14 mouse cellular contexts compared by ENCODE assay signal in genomic region chr3:59257740-59258664, GRCm38 (mm10). TPM values are rescaled to one million over a fixed set of nuclear protein-coding genes. Genes with fewer than 3 reads are reported as not detected.
A peak's percentile ranks its signal among the peaks of the same experiment; 100 is the strongest.
DNase-seq lines count a peak whose midpoint lies in the region; ATAC-seq lines count a peak whose summit lies in the region.
"Had no signal": no experiment of that assay in that cellular context is flagged by ENCODE, and none has a peak within 500 bp of the region (broad histone marks: within the 10 kb centered on the region; RNA-seq: fewer than 3 reads in every experiment).

No protein-coding gene starts in this region.

- no peak overlapping the region for H3K4me3 ChIP-seq in forebrain, embryonic 13.5 days
- H3K4me3 ChIP-seq: liver, embryonic 15.5 days; midbrain, embryonic 13.5 days had no signal

- WGBS in forebrain, embryonic 13.5 days, result 90% methylated on average over 20 of the region's 20 CpGs

- no peaks in the 10 kb centered on the region for H3K27me3 ChIP-seq in forebrain, embryonic 13.5 days
- H3K27me3 ChIP-seq: liver, embryonic 15.5 days; midbrain, embryonic 13.5 days had no signal

- no peak overlapping the region for H3K27ac ChIP-seq in forebrain, embryonic 13.5 days
- H3K27ac ChIP-seq: liver, embryonic 15.5 days; midbrain, embryonic 13.5 days had no signal

- H3K9me3 ChIP-seq in forebrain, embryonic 13.5 days (replicated peaks), result no peaks in the 10 kb centered on the region
- H3K9me3 ChIP-seq: liver, embryonic 15.5 days; midbrain, embryonic 13.5 days had no signal

- no peak for DNase-seq in cerebellum, adult 8-10 months
- DNase-seq in right cerebral cortex, postnatal 10 days (ENCODE audit: low spot score in 2 of 2), result peak; percentile 29 to 36
- no peak for DNase-seq in right cerebral cortex, adult 2 months (ENCODE audit: low spot score in 2 of 2)
- DNase-seq in spleen, adult 12 weeks (ENCODE audit: low spot score), result peak; percentile 8
- DNase-seq in c-Kit-positive CD71-positive TER-119-positive erythroid progenitor cells, embryonic 14.5 days (ENCODE audit: low spot score), result no peak
- DNase-seq: cerebellum, adult 2 months had no signal

- no peak overlapping the region for H3K9ac ChIP-seq in forebrain, embryonic 13.5 days
- H3K9ac ChIP-seq: liver, embryonic 15.5 days; midbrain, embryonic 13.5 days had no signal

- no peaks in the 10 kb centered on the region for H3K36me3 ChIP-seq in forebrain, embryonic 13.5 days (ENCODE audit: poor library complexity, severe bottlenecking)
- H3K36me3 ChIP-seq: liver, embryonic 15.5 days had no signal

- H3K4me2 ChIP-seq in forebrain, embryonic 13.5 days, result no peak overlapping the region
- H3K4me2 ChIP-seq: liver, embryonic 15.5 days; midbrain, embryonic 13.5 days had no signal

- peak; percentile 45; the same call in 1 of the 2 replicates for ATAC-seq in cerebellum, adult (ENCODE audit: insufficient number of reproducible peaks, low FRiP score, low TSS enrichment)
- ATAC-seq in inflammation-experienced regulatory T-cells, adult 6 months, result no peak
- ATAC-seq in forebrain, embryonic 13.5 days, result no peak
- ATAC-seq: forebrain, embryonic 16.5 days; intestine, postnatal 0 days; midbrain, embryonic 13.5 days had no signal

- peaks cover 10% of the 10 kb centered on the region; the same call in 1 of the 2 replicates for H3K4me1 ChIP-seq in forebrain, embryonic 13.5 days
- H3K4me1 ChIP-seq: liver, embryonic 15.5 days had no signal

RNA-seq across cellular contexts. Expression of gene P2ry12, which starts 4.7 kb away (rescaled TPM):
- under 1 TPM in 2 of 3 experiments, not detected in 1; 0.31 to 0.44 TPM for polyA plus RNA-seq in inflammation-experienced regulatory T-cells, adult 6 months (2017; shearing (Covaris generic))
- 4.5 and 4.9 TPM in 2 replicates for polyA plus RNA-seq in forebrain, embryonic 13.5 days (2015; fragmentation: Nextera tagmentation; extraction: Ambion mirVana)
- polyA plus RNA-seq: C2C12 had no signal

RNA-seq across cellular contexts. Expression of gene P2ry13, which starts 47.3 kb away (rescaled TPM):
- under 1 TPM in 1 of 3 experiments, not detected in 2; 0.60 TPM for polyA plus RNA-seq in inflammation-experienced regulatory T-cells, adult 6 months (2017; shearing (Covaris generic))
- 0.94 and 1.2 TPM in 2 replicates for polyA plus RNA-seq in forebrain, embryonic 13.5 days (2015; fragmentation: Nextera tagmentation; extraction: Ambion mirVana)
- polyA plus RNA-seq: C2C12 had no signal

Comparison
In these comparisons a context has a peak if more than half of its experiments do, and no peak if none do; other contexts are left out.
1. DNase-seq: peak in right cerebral cortex, postnatal 10 days (2 of 2) and spleen, adult 12 weeks (single experiment); none in cerebellum, adult 8-10 months (single experiment), right cerebral cortex, adult 2 months (0 of 2) and c-Kit-positive CD71-positive TER-119-positive erythroid progenitor cells, embryonic 14.5 days (single experiment).